Mouse (Mus musculus) cerebellum, adult 2 months (tissue): ENCODE measurements around the gene Fgfr2.

Source experiments
- CTCF ChIP-seq: fragments of 200-500 bp; IDR thresholded peaks from 2 replicates; pipeline ENCODE4 v1.5.1; 2011; ENCODE audit warnings: low read depth, mild to moderate bottlenecking, control low read depth, low read length, moderate library complexity, borderline replicate concordance; ENCODE audit not compliant: insufficient read depth
- POLR2A ChIP-seq: fragments of 200-500 bp; IDR thresholded peaks from 2 replicates; pipeline ENCODE4 v1.6.1; 2011; ENCODE audit warnings: low read length, control low read depth, borderline replicate concordance; ENCODE audit not compliant: insufficient read depth

GRCm38 (mm10) chr7:133088830-133089261, 34.3 kb downstream of the Fgfr2 start:
- TF ChIP-seq CTCF: no peak
- no peak for TF ChIP-seq POLR2A
